Mouse (Mus musculus) gastrocnemius, postnatal 36 days (tissue): ENCODE results near the gene Capn2. TPM values are rescaled to one million over a fixed set of nuclear protein-coding genes. Genes with fewer than 3 reads are reported as not detected.

ENCODE experiments used
- DNase-seq, 2 experiments: peaks; one replicate each; pipeline ENCODE4 v3.0.0; 2022
- intact Hi-C: fragments of 180-260 bp; cut with DNase I; formaldehyde crosslinking; loops from one replicate; pipeline ENCODE4 v1.15.1; 2025
- total RNA-seq, 2 experiments: library from RNA; stranded (reverse); gene quantifications; 2 replicates each; pipeline ENCODE4 v1.2.3; 2021

Capn2 gene
- total RNA-seq, 2 experiments from 2014 or later = 43.9 to 51.1 TPM

- DNase-seq = no peak
- intact Hi-C loops = no loop called here
Observed at GRCm38 (mm10) chr1:182429826-182430225, 87.6 kb downstream of the Capn2 start.

- DNase-seq = peak in 1 of 2 experiments; percentile 53
- intact Hi-C loops = no loop called here
Observed at GRCm38 (mm10) chr1:182427426-182427825, 90.0 kb downstream of the Capn2 start.

GRCm38 (mm10) chr1:182426444-182426843, 91.0 kb downstream of the Capn2 start:
- intact Hi-C loops = no loop called here
- no peak for DNase-seq

- no peak for DNase-seq
- intact Hi-C loops = no loop called here
Observed at GRCm38 (mm10) chr1:182425176-182425575, 92.2 kb downstream of the Capn2 start.

- no peak for DNase-seq
- intact Hi-C loops = no loop called here
Observed at GRCm38 (mm10) chr1:182424274-182424673, 93.1 kb downstream of the Capn2 start.

- intact Hi-C loops = no loop called here
- no peak for DNase-seq
Observed at GRCm38 (mm10) chr1:182419481-182419880, 97.9 kb downstream of the Capn2 start.

Other genes with a start within 250 kb of the Capn2 start
- gene Degs1, start 234.8 kb downstream of the Capn2 start, total RNA-seq = 10 to 100 TPM; 16.1 to 19.5 TPM
- gene Fbxo28, start 176.0 kb downstream of the Capn2 start, total RNA-seq = 10 to 100 TPM; 17.3 to 17.5 TPM
- 10 to 100 TPM in 1 of 2 experiments, 1 to 10 TPM in 1; 7.5 to 10.5 TPM for gene Trp53bp2, start 108.4 kb downstream of the Capn2 start, total RNA-seq
- gene Capn8, start 47.4 kb upstream of the Capn2 start, total RNA-seq = not detected
- gene Ccdc185, start 231.6 kb upstream of the Capn2 start, total RNA-seq = not detected
- gene Susd4, start 246.3 kb upstream of the Capn2 start, total RNA-seq = under 1 TPM; 0.59 to 0.69 TPM